Mouse (Mus musculus) bone marrow, adult 2 months (tissue): ENCODE data around the gene Atp5g3. TPM values are rescaled to one million over a fixed set of nuclear protein-coding genes. Genes with fewer than 3 reads are reported as not detected.
"Not testable (repeated sequence)": the region's sequence is repeated elsewhere in the genome, so short reads cannot be mapped to it uniquely, and the experiment has no call there.

Experiments
- H3K27ac ChIP-seq: fragments of 200-500 bp; 2 replicates; pipeline ENCODE4 v1.5.1; 2012; ENCODE audit warnings: low read depth, mild to moderate bottlenecking, control low read depth, inconsistent platforms, low read length; ENCODE audit not compliant: control insufficient read depth, poor library complexity, insufficient read depth
- H3K4me1 ChIP-seq: fragments of 200-500 bp; 2 replicates; pipeline ENCODE4 v1.6.1; 2011; ENCODE audit warnings: low read length; ENCODE audit not compliant: control insufficient read depth, insufficient read depth
- H3K4me3 ChIP-seq: fragments of 200-500 bp; replicated peaks from 2 replicates; pipeline ENCODE3; 2011; ENCODE audit warnings: mild to moderate bottlenecking, low read depth, low read length, control low read depth; ENCODE audit not compliant: control insufficient read depth
- CTCF ChIP-seq: fragments of 200-500 bp; IDR thresholded peaks from 2 replicates; pipeline ENCODE4 v1.5.1; 2011; ENCODE audit warnings: low read length, control low read depth; ENCODE audit not compliant: control insufficient read depth, insufficient read depth
- POLR2A ChIP-seq: fragments of 200-500 bp; IDR thresholded peaks from 2 replicates; pipeline ENCODE4 v1.6.1; 2011; ENCODE audit warnings: low read depth, mild to moderate bottlenecking, control low read depth, low read length, borderline replicate concordance; ENCODE audit not compliant: control insufficient read depth
- WGBS: fragments of 180-500 bp; shearing (Covaris S2); methylation state at CpG from one replicate; pipeline ENCODE4 v1.1.7; 2018; 5-methylcytosine and 5-hydroxymethylcytosine counted together
- polyA plus RNA-seq: library from polyadenylated mRNA; stranded (reverse); fragments of >200 nt; gene quantifications from 2 replicates; pipeline ENCODE4 v1.2.4, GENCODE M21; 2011; ENCODE audit warnings: low replicate concordance; ENCODE audit not compliant: missing spikeins, insufficient read depth, insufficient read length

Atp5g3 gene
- polyA plus RNA-seq, 1 experiment, result 279 TPM

DNA sequence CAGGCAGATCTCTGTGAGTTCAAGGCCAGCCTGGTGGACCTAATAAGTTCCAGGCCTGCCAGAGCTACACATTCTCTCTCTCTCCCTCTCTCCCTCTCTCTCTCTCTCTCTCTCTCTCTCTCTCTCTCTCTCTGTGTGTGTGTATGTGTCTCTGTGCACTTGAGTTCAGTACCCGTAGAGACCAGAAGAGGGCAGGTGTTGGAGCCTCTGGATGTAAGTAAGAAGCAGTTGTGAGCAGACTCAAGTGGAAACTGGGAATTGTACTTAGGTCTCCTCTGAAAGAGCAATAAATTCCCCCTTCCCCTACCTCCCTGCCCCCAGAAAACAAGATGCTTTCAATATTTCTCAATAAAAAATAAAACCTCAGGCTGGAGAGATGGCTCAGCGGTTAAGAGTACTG is 7.6 kb downstream of the Atp5g3 start:
- Histone ChIP-seq H3K4me1 (no peaks in the 10 kb centered on the region), H3K4me3 (no peak overlapping the region), H3K27ac (no peak overlapping the region)
- 88% methylated on average over 2 of the region's 2 CpGs for WGBS
- no peak for TF ChIP-seq CTCF
- TF ChIP-seq POLR2A, result no peak

- WGBS, result 76% methylated on average over 3 of the region's 3 CpGs
- H3K4me3 ChIP-seq, H3K4me1 ChIP-seq, H3K27ac ChIP-seq: not testable (repeated sequence)
Observed at GRCm38 (mm10) chr2:73902328-73902727, 8.8 kb downstream of the Atp5g3 start.

DNA sequence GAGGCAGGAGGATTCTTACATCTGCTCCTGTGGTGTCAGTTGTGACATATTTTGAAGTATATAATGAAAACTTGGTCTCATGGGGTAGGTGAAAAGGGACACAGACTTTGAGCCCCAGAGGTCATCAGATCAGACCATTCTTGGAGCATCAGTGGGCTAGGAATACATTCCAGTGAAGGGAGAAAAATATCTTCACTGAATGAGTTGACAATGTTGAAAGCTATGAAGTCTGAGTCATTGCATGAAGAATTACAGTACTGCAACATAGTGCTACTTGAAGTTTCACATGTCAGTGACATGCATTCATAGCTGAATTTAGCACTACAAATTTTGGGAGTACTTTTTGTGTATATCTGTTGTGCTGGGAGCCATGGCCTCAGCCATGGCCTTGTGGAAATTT is 10.0 kb downstream of the Atp5g3 start:
- H3K4me3 ChIP-seq, result no peak overlapping the region
- H3K27ac ChIP-seq, result no peak overlapping the region
- no peaks in the 10 kb centered on the region for H3K4me1 ChIP-seq
- TF ChIP-seq CTCF (no peak), POLR2A (no peak)

DNA sequence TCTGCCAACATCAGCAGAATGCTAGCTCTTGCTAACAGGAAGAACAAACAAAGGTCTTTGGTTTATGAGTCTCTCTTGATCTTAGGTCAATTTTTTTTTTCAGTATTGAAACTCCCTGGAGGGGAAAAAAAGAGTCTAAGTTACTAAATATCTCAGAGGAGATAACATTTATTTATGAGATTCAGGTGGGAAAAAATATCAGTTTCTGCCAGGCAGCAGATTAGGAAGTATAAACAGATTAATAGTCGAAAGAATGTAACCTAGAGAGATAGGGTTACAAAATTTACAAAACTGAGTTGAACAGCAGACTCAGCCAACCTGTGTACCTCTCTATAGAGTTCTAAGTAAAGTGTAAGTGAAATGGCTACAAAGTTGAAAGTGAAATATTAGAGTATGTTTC is 10.8 kb downstream of the Atp5g3 start:
- TF ChIP-seq CTCF (no peak), POLR2A (no peak)
- no peak overlapping the region for H3K4me3 ChIP-seq
- H3K4me1 ChIP-seq, result no peaks in the 10 kb centered on the region
- no peak overlapping the region for H3K27ac ChIP-seq
- 57% methylated on average over 1 of the region's 1 CpGs for WGBS

- 78% methylated on average over 4 of the region's 4 CpGs for WGBS
- not testable (repeated sequence) for H3K4me1 ChIP-seq, H3K4me3 ChIP-seq, H3K27ac ChIP-seq
Observed at GRCm38 (mm10) chr2:73896919-73897318, 14.2 kb downstream of the Atp5g3 start.

DNA sequence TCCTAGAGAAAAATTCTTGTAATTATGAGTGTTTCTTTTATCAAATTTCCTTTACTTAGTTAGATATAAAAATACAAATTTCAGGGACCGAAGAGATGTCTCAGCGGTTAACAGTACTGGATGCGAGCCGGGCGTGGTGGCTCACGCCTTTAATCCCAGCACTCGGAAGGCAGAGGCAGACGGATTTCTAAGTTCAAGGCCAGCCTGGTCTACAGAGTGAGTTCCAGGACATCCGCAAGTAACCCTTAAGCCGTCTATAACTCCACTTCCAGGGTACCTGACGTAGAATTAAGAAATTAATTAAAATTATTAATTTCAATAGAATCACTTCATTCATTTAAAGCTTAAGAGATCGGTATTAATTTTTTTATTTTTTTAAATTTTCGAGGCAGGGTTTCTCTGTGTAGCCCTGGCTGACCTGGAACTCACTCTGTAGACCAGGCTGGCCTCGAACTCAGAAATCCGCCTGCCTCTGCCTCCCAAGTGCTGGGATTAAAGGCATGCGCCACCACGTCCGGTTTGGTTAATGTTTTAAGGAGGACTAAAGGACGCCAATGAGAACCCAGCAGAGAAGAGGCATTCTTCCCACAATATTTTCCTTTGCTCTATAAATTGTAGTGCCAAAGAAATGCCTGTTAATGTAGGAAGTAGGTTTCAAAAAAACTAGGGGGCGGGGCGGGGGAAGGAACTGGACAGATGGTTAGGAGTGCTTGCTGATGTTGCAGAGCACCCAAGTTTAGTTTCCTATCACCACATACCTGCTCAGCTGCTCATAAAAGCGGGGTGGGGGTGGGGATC is 17.5 kb downstream of the Atp5g3 start:
- H3K4me1 ChIP-seq, result no peaks in the 10 kb centered on the region
- TF ChIP-seq POLR2A (no peak), CTCF (no peak)
- peak overlapping the region; percentile 35 for H3K4me3 ChIP-seq
- WGBS, result 51% methylated on average over 22 of the region's 22 CpGs
- no peak overlapping the region for H3K27ac ChIP-seq

DNA sequence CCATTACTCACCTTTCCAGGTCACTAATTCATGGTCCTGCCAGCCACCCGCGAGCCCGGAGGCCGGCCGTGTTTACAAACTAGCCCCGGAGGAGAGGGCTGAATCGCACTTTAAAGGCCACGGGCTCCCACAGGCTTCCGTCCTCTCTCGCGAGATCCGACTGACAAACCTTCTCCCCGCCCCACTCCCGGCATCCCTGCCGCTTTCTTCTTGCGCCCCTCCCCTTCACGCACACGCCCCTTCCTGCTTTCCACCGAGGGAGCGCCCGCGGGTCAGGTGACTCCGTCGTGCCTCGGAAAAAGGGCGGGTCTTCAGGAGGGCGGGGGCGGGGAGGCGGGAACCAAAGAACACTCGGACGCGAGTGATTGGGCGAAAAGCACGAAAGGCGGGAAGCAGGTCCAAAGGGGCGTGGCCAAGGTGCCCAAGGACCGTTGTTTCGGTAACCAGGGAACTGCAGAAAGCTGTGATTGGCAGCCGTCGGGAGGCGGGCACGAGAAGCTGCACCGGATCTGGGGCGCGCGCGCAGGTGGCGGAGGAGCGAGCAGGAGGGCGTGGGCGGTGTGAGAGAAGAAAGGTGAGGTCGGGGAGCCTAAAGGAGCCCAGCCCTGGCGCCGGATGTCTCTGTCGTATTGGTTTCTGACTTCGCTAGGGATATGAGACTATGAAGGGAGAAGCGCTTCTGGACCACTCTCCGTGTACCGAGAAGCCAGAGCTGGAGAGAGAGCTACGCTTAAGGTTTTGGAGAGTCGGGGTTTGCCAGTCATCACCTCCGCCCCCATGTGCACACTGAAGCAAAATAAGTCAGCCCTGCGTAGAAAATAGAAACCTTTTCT is 18.4 kb downstream of the Atp5g3 start, which contains the start of gene Atf2:
Gene Atf2 (minus strand): TSS at position 176 of the 833 bp plus-strand sequence.
- Histone ChIP-seq H3K4me3 (peak within 1 kb of the TSS; percentile 97), H3K27ac (peak within 1 kb of the TSS; percentile 86), H3K4me1 (no peaks in the 10 kb centered on the region)
- TF ChIP-seq POLR2A, result peak; percentile 81; the same call in 1 of the 2 replicates
- TF ChIP-seq CTCF, result no peak
- WGBS, result under 1% methylated on average over 62 of the region's 63 CpGs

- WGBS, result under 1% methylated on average over 54 of the region's 54 CpGs
- H3K4me1 ChIP-seq, result no peaks in the 10 kb centered on the region
Observed at GRCm38 (mm10) chr2:73891701-73892463, 19.2 kb downstream of the Atp5g3 start.

More at GRCm38 (mm10) chr2:73891701-73892463, 19.2 kb downstream of the Atp5g3 start:
- Histone ChIP-seq H3K27ac (peak overlapping the region; percentile 86), H3K4me3 (peak overlapping the region; percentile 97)
- TF ChIP-seq POLR2A (no peak), CTCF (no peak)
